Mouse (Mus musculus): Measurements from ENCODE around the gene Slc12a1.
A peak's percentile ranks its signal among the peaks of the same experiment; 100 is the strongest.

Gene Slc12a1

GRCm38 (mm10) chr2:125259230-125260120, 107.2 kb downstream of the Slc12a1 start:
- DNase-seq = peak; percentile 22

GRCm38 (mm10) chr2:125260326-125260725, 108.0 kb downstream of the Slc12a1 start:
- no peak for DNase-seq

- no peak for DNase-seq
These were observed 110.8 kb downstream of the Slc12a1 start for GRCm38 (mm10) chr2:125263056-125263455.

- DNase-seq = no peak
These were observed 111.4 kb downstream of the Slc12a1 start for GRCm38 (mm10) chr2:125263753-125264152.

GRCm38 (mm10) chr2:125268876-125269275, 116.6 kb downstream of the Slc12a1 start:
- no peak for DNase-seq

- DNase-seq = no peak
These were observed 123.3 kb downstream of the Slc12a1 start for GRCm38 (mm10) chr2:125275617-125276016.

- no peak for DNase-seq
These were observed 124.4 kb downstream of the Slc12a1 start for GRCm38 (mm10) chr2:125276692-125277091.

GRCm38 (mm10) chr2:125278474-125278873, 126.2 kb downstream of the Slc12a1 start:
- DNase-seq = no peak
